ENCODE assay signal across 8 mouse cellular contexts in genomic region chr10:127164631-127165353, GRCm38 (mm10). TPM values are rescaled to one million over a fixed set of nuclear protein-coding genes. Genes with fewer than 3 reads are reported as not detected.
DNase-seq lines count a peak whose midpoint lies in the region; ATAC-seq lines count a peak whose summit lies in the region.

B4galnt1 (plus strand) TSS chr10:127165225.

- no peaks in the 10 kb centered on the region for H3K9me3 ChIP-seq in embryonic facial prominence, embryonic 11.5 days (replicated peaks; ENCODE audit: control insufficient read depth, low read length)
- H3K9me3 ChIP-seq in limb, embryonic 15.5 days: no peaks in the 10 kb centered on the region
- H3K9me3 ChIP-seq in midbrain, embryonic 16.5 days (replicated peaks; ENCODE audit: control insufficient read depth, low read length, poor library complexity, severe bottlenecking): no peaks in the 10 kb centered on the region

- peaks cover 40% of the 10 kb centered on the region for H3K27me3 ChIP-seq in embryonic facial prominence, embryonic 11.5 days (ENCODE audit: control insufficient read depth, insufficient read depth, low read length)
- peaks cover 53% of the 10 kb centered on the region for H3K27me3 ChIP-seq in limb, embryonic 15.5 days
- H3K27me3 ChIP-seq in midbrain, embryonic 16.5 days (ENCODE audit: control insufficient read depth, insufficient read depth, low read depth, low read length): peaks cover 8% of the 10 kb centered on the region; the same call in 1 of the 2 replicates

- DNase-seq in 416B (ENCODE audit: low read depth): peak; percentile 91
- DNase-seq in adrenal gland, postnatal 14 days: peak; percentile 84
- peak; percentile 90 for DNase-seq in embryonic facial prominence, embryonic 11.5 days (ENCODE audit: low spot score)
- DNase-seq in heart, adult 8-10 months (ENCODE audit: low spot score): peak; percentile 55
- peak; percentile 64 for DNase-seq in kidney, adult 9 months
- peak; percentile 88 to 89 for DNase-seq in spleen, adult 18-20 months

- 2% methylated on average over 52 of the region's 52 CpGs for WGBS in embryonic facial prominence, embryonic 11.5 days
- WGBS in limb, embryonic 15.5 days: 3% methylated on average over 52 of the region's 52 CpGs
- 2% methylated on average over 48 of the region's 52 CpGs for WGBS in midbrain, embryonic 16.5 days

- peak within 1 kb of the TSS; percentile 100 for H3K4me2 ChIP-seq in embryonic facial prominence, embryonic 11.5 days (ENCODE audit: low read depth, low read length)
- H3K4me2 ChIP-seq in limb, embryonic 15.5 days: peak within 1 kb of the TSS; percentile 100
- H3K4me2 ChIP-seq in midbrain, embryonic 16.5 days (ENCODE audit: low read length): peak within 1 kb of the TSS; percentile 75

- peak; percentile 87 for ATAC-seq in embryonic facial prominence, embryonic 11.5 days (replicated peaks; ENCODE audit: insufficient number of reproducible peaks, low FRiP score, low TSS enrichment, low read depth)
- peak; percentile 74 for ATAC-seq in limb, embryonic 15.5 days (ENCODE audit: insufficient number of reproducible peaks, low FRiP score, low TSS enrichment, low read depth)
- peak; percentile 90 for ATAC-seq in midbrain, embryonic 16.5 days

- H3K36me3 ChIP-seq in embryonic facial prominence, embryonic 11.5 days (replicated peaks; ENCODE audit: control insufficient read depth, insufficient read depth, low read depth, low read length): no peaks in the 10 kb centered on the region
- H3K36me3 ChIP-seq in limb, embryonic 15.5 days: no peaks in the 10 kb centered on the region
- H3K36me3 ChIP-seq in midbrain, embryonic 16.5 days (ENCODE audit: control insufficient read depth, insufficient read depth, low read length): no peaks in the 10 kb centered on the region

- H3K4me1 ChIP-seq in embryonic facial prominence, embryonic 11.5 days (ENCODE audit: control insufficient read depth, insufficient read depth, low read length): no peaks in the 10 kb centered on the region; the same call in 1 of the 2 replicates
- H3K4me1 ChIP-seq in limb, embryonic 15.5 days: peaks cover 25% of the 10 kb centered on the region
- peaks cover 13% of the 10 kb centered on the region for H3K4me1 ChIP-seq in midbrain, embryonic 16.5 days (ENCODE audit: control insufficient read depth, insufficient read depth, low read length)

- peak within 1 kb of the TSS; percentile 55 for H3K4me3 ChIP-seq in embryonic facial prominence, embryonic 11.5 days (ENCODE audit: low read depth, low read length)
- peak within 1 kb of the TSS; percentile 61 for H3K4me3 ChIP-seq in limb, embryonic 15.5 days
- peak within 1 kb of the TSS; percentile 89 for H3K4me3 ChIP-seq in midbrain, embryonic 16.5 days (ENCODE audit: low read depth, low read length)

- peak within 1 kb of the TSS; percentile 72 for H3K9ac ChIP-seq in embryonic facial prominence, embryonic 11.5 days (replicated peaks; ENCODE audit: low read length)
- H3K9ac ChIP-seq in limb, embryonic 15.5 days: peak within 1 kb of the TSS; percentile 65
- H3K9ac ChIP-seq in midbrain, embryonic 16.5 days (ENCODE audit: low read depth, low read length): peak within 1 kb of the TSS; percentile 94

- no peak within 1 kb of the TSS for H3K27ac ChIP-seq in embryonic facial prominence, embryonic 11.5 days (replicated peaks; ENCODE audit: low read depth, low read length)
- no peak within 1 kb of the TSS for H3K27ac ChIP-seq in limb, embryonic 15.5 days
- H3K27ac ChIP-seq in midbrain, embryonic 16.5 days (ENCODE audit: low read length): peak within 1 kb of the TSS; percentile 95

RNA-seq across cellular contexts. Expression of gene B4galnt1, which starts in this region (rescaled TPM):
- 14.6 and 24.7 TPM in 2 replicates for total RNA-seq in adrenal gland, postnatal 14 days (2021)
- 4.9 and 5.2 TPM in 2 replicates for polyA plus RNA-seq in embryonic facial prominence, embryonic 11.5 days (2014; fragmentation: Nextera tagmentation; extraction: Ambion mirVana)
- 1 to 10 TPM; 1.2 to 3.2 (median 1.5) TPM for total RNA-seq in heart, adult 8-10 months (2022)
- polyA plus RNA-seq in limb, embryonic 15.5 days (2015; fragmentation: Nextera tagmentation; extraction: Ambion mirVana): 12.3 and 12.4 TPM in 2 replicates
- polyA plus RNA-seq in midbrain, embryonic 16.5 days (2015; fragmentation: Nextera tagmentation; extraction: Ambion mirVana): 60.7 and 71.7 TPM in 2 replicates
